Mouse (Mus musculus) hindbrain, postnatal 0 days (tissue): ENCODE data around the gene Hist1h2ak. TPM values are rescaled to one million over a fixed set of nuclear protein-coding genes. Genes with fewer than 3 reads are reported as not detected.
"Not testable (repeated sequence)": the region's sequence is repeated elsewhere in the genome, so short reads cannot be mapped to it uniquely, and the experiment has no call there.

Experiments
- ATAC-seq: fragments of 200-750 bp; cut with Nextera tagmentation; 2 replicates; pipeline ENCODE4 v1.8.0; 2017; ENCODE audit warnings: mild to moderate bottlenecking, moderate TSS enrichment, moderate library complexity
- DNase-seq: peaks from one replicate; pipeline ENCODE4 v3.0.0-alpha.2; 2015; ENCODE audit warnings: low spot score
- H3K27ac ChIP-seq: fragments of 300-500 bp; sonication (generic); 2 replicates; pipeline ENCODE4 v1.5.1; 2014; ENCODE audit warnings: mild to moderate bottlenecking
- H3K27me3 ChIP-seq: fragments of 300-500 bp; sonication (generic); 2 replicates; pipeline ENCODE4 v1.6.1; 2014; ENCODE audit warnings: low read length, mixed read lengths; ENCODE audit not compliant: insufficient read depth
- H3K36me3 ChIP-seq: fragments of 300-500 bp; sonication (generic); 2 replicates; pipeline ENCODE4 v1.6.1; 2014; ENCODE audit warnings: low read length, mixed read lengths; ENCODE audit not compliant: insufficient read depth
- H3K4me1 ChIP-seq: fragments of 300-500 bp; sonication (generic); 2 replicates; pipeline ENCODE4 v1.6.1; 2014; ENCODE audit warnings: antibody characterized with exemption, low read length, mixed read lengths; ENCODE audit not compliant: insufficient read depth
- H3K4me2 ChIP-seq: fragments of 300-500 bp; sonication (generic); 2 replicates; pipeline ENCODE4 v1.6.1; 2014; ENCODE audit warnings: low read depth, mild to moderate bottlenecking, low read length, moderate library complexity, mixed read lengths
- H3K4me3 ChIP-seq: fragments of 300-500 bp; sonication (generic); 2 replicates; pipeline ENCODE4 v1.5.1; 2014; ENCODE audit warnings: low read length
- H3K9ac ChIP-seq: fragments of 300-500 bp; sonication (generic); replicated peaks from 2 replicates; pipeline ENCODE4 v1.6.1; 2014; ENCODE audit warnings: mild to moderate bottlenecking, low read length, moderate library complexity, mixed read lengths
- H3K9me3 ChIP-seq: fragments of 300-500 bp; sonication (generic); 2 replicates; pipeline ENCODE4 v1.6.1; 2016; ENCODE audit warnings: low read length, mixed read lengths
- CTCF ChIP-seq: IDR thresholded peaks from 2 replicates; pipeline ENCODE4 v1.5.1; 2016; ENCODE audit warnings: antibody characterized with exemption, control low read depth, low read depth
- WGBS: fragments of 180-500 bp; shearing (Covaris S2); extraction: QIAGEN DNeasy Blood & Tissue Kit; methylation state at CpG from one replicate; pipeline ENCODE4 v1.1.7; 2014; 5-methylcytosine and 5-hydroxymethylcytosine counted together
- polyA plus RNA-seq: library from polyadenylated mRNA; unstranded; fragments of >200 nt; fragmentation: Nextera tagmentation; extraction: Ambion mirVana; gene quantifications from 2 replicates; pipeline ENCODE4 v1.2.1, GENCODE M21; 2015
- total RNA-seq: library from RNA; depleted of rRNA; stranded (reverse); fragments of >200 nt; gene quantifications from 2 replicates; pipeline ENCODE4 v1.2.3, GENCODE M21; 2014

The Hist1h2ak gene
- total and polyA plus RNA-seq, 2 experiments from 2014 or later: 9.9 to 429 TPM

- H3K4me1 ChIP-seq: peaks cover 3% of the 10 kb centered on the region; the same call in 1 of the 2 replicates
- WGBS: 16% methylated on average over 14 of the region's 21 CpGs
- no peaks in the 10 kb centered on the region for H3K36me3 ChIP-seq
- H3K9ac ChIP-seq: no peak overlapping the region; the same call in 1 of the 2 replicates
- no peaks in the 10 kb centered on the region for H3K9me3 ChIP-seq
- ATAC-seq: peak; percentile 21
- peak; percentile 19 for DNase-seq
- peak overlapping the region; percentile 31; the same call in 1 of the 2 replicates for H3K4me3 ChIP-seq
- peak overlapping the region; percentile 54 for H3K4me2 ChIP-seq
- no peak for TF ChIP-seq CTCF
- peak overlapping the region; percentile 56; the same call in 1 of the 2 replicates for H3K27ac ChIP-seq
- no peaks in the 10 kb centered on the region for H3K27me3 ChIP-seq
Measured at GRCm38 (mm10) chr13:21787760-21788593, 34.4 kb upstream of the Hist1h2ak start.

- not testable (repeated sequence) for H3K27me3 ChIP-seq, H3K9me3 ChIP-seq, H3K4me1 ChIP-seq, H3K36me3 ChIP-seq
- H3K4me3 ChIP-seq: peak within 1 kb of the TSS; percentile 31
- H3K4me2 ChIP-seq: peak within 1 kb of the TSS; percentile 54
- ATAC-seq (peak; percentile 96), DNase-seq (peak; percentile 99)
- H3K27ac ChIP-seq: peak within 1 kb of the TSS; percentile 73
- 0% methylated on average over 34 of the region's 63 CpGs for WGBS
- H3K9ac ChIP-seq: peak within 1 kb of the TSS; percentile 35; the same call in 1 of the 2 replicates
Measured at GRCm38 (mm10) chr13:21786899-21787629, 33.4 kb upstream of the Hist1h2ak start, which contains the start of the genes Hist1h2an and Hist1h2bp. Gene Hist1h2an, minus strand, starts transcription at chr13:21787218. Gene Hist1h2bp, plus strand, starts transcription at chr13:21787461.

GRCm38 (mm10) chr13:21786189-21786898, 32.7 kb upstream of the Hist1h2ak start:
- ATAC-seq: no peak

GRCm38 (mm10) chr13:21784311-21784710, 30.7 kb upstream of the Hist1h2ak start:
- Histone ChIP-seq H3K4me3 (no peak overlapping the region), H3K4me1 (peaks cover 9% of the 10 kb centered on the region; the same call in 1 of the 2 replicates), H3K36me3 (no peaks in the 10 kb centered on the region), H3K9ac (no peak overlapping the region), H3K9me3 (no peaks in the 10 kb centered on the region), H3K27me3 (no peaks in the 10 kb centered on the region), H3K4me2 (no peak overlapping the region; the same call in 1 of the 2 replicates), H3K27ac (peak overlapping the region; percentile 18; the same call in 1 of the 2 replicates)
- whole genome bisulfite sequencing: 24% methylated on average over 6 of the region's 6 CpGs
- DNase-seq: no peak
- no peak for TF ChIP-seq CTCF
- no peak for ATAC-seq

More at GRCm38 (mm10) chr13:21786189-21786898, 32.7 kb upstream of the Hist1h2ak start:
- DNase-seq: peak; percentile 33
- Histone ChIP-seq H3K9ac (0 out of 2 replicates have a peak overlapping the region, but pooled peaks have one; percentile 35), H3K36me3 (no peaks in the 10 kb centered on the region), H3K4me2 (peak overlapping the region; percentile 54), H3K4me1 (peaks cover 3% of the 10 kb centered on the region; the same call in 1 of the 2 replicates), H3K27ac (peak overlapping the region; percentile 73; the same call in 1 of the 2 replicates), H3K9me3 (no peaks in the 10 kb centered on the region), H3K27me3 (no peaks in the 10 kb centered on the region), H3K4me3 (peak overlapping the region; percentile 31)
- TF ChIP-seq CTCF: no peak
- WGBS: 3% methylated on average over 8 of the region's 8 CpGs

- WGBS: 3% methylated on average over 9 of the region's 9 CpGs
- no peak for TF ChIP-seq CTCF
Measured at GRCm38 (mm10) chr13:21783734-21784161, 30.1 kb upstream of the Hist1h2ak start.

GRCm38 (mm10) chr13:21783255-21783617, 29.6 kb upstream of the Hist1h2ak start, which contains the start of gene Hist1h3i:
Gene Hist1h3i, minus strand, starts transcription at chr13:21783370.
- Histone ChIP-seq H3K36me3 (no peaks in the 10 kb centered on the region), H3K4me3 (peak within 1 kb of the TSS; percentile 34), H3K27ac (peak within 1 kb of the TSS; percentile 67), H3K9ac (peak within 1 kb of the TSS; percentile 57), H3K9me3 (no peaks in the 10 kb centered on the region), H3K4me2 (peak within 1 kb of the TSS; percentile 68), H3K4me1 (peaks cover 9% of the 10 kb centered on the region; the same call in 1 of the 2 replicates), H3K27me3 (no peaks in the 10 kb centered on the region)
- TF ChIP-seq CTCF: no peak
- WGBS: 1% methylated on average over 13 of the region's 20 CpGs
- DNase-seq (peak; percentile 90), ATAC-seq (peak; percentile 77)

More at GRCm38 (mm10) chr13:21783734-21784161, 30.1 kb upstream of the Hist1h2ak start:
- DNase-seq (peak; percentile 72), ATAC-seq (no peak)
- peak overlapping the region; percentile 68 for H3K4me2 ChIP-seq
- H3K36me3 ChIP-seq: no peaks in the 10 kb centered on the region
- peak overlapping the region; percentile 18; the same call in 1 of the 2 replicates for H3K27ac ChIP-seq
- H3K4me1 ChIP-seq: peaks cover 9% of the 10 kb centered on the region; the same call in 1 of the 2 replicates
- H3K4me3 ChIP-seq: peak overlapping the region; percentile 34
- H3K9ac ChIP-seq: peak overlapping the region; percentile 33; the same call in 1 of the 2 replicates
- H3K9me3 ChIP-seq: no peaks in the 10 kb centered on the region
- no peaks in the 10 kb centered on the region for H3K27me3 ChIP-seq

GRCm38 (mm10) chr13:21782361-21783254, 29.0 kb upstream of the Hist1h2ak start:
- not testable (repeated sequence) for H3K9me3 ChIP-seq, H3K4me1 ChIP-seq, ATAC-seq, H3K27me3 ChIP-seq, H3K36me3 ChIP-seq
- H3K4me2 ChIP-seq: peak overlapping the region; percentile 68
- peak; percentile 20 for DNase-seq
- H3K4me3 ChIP-seq: peak overlapping the region; percentile 34
- H3K9ac ChIP-seq: peak overlapping the region; percentile 57
- peak overlapping the region; percentile 67 for H3K27ac ChIP-seq
- WGBS: 2% methylated on average over 14 of the region's 35 CpGs
